Mouse (Mus musculus) kidney, embryonic 15.5 days (tissue): ENCODE measurements around the gene Slc26a6. TPM values are rescaled to one million over a fixed set of nuclear protein-coding genes. Genes with fewer than 3 reads are reported as not detected.

Source experiments
- ATAC-seq: fragments of 200-750 bp; cut with Nextera tagmentation; replicated peaks from 2 replicates; pipeline ENCODE4 v1.8.0; 2017; ENCODE audit warnings: moderate TSS enrichment; ENCODE audit not compliant: low FRiP score
- H3K27ac ChIP-seq: fragments of 300-500 bp; sonication (generic); 2 replicates; pipeline ENCODE4 v1.5.1; 2015; ENCODE audit warnings: mild to moderate bottlenecking, inconsistent platforms
- H3K27me3 ChIP-seq: fragments of 300-500 bp; sonication (generic); 2 replicates; pipeline ENCODE4 v1.6.1; 2015; ENCODE audit warnings: inconsistent platforms
- H3K36me3 ChIP-seq: fragments of 300-500 bp; sonication (generic); 2 replicates; pipeline ENCODE4 v1.6.1; 2015; ENCODE audit warnings: inconsistent platforms
- H3K4me1 ChIP-seq: fragments of 300-500 bp; sonication (generic); 2 replicates; pipeline ENCODE4 v1.6.1; 2015; ENCODE audit warnings: inconsistent platforms
- H3K4me2 ChIP-seq: fragments of 300-500 bp; sonication (generic); 2 replicates; pipeline ENCODE4 v1.6.1; 2015; ENCODE audit warnings: moderate library complexity, mild to moderate bottlenecking, inconsistent platforms
- H3K4me3 ChIP-seq: fragments of 300-500 bp; sonication (generic); replicated peaks from 2 replicates; pipeline ENCODE4 v1.5.1; 2015; ENCODE audit warnings: mild to moderate bottlenecking, inconsistent platforms
- H3K9ac ChIP-seq: fragments of 300-500 bp; sonication (generic); 2 replicates; pipeline ENCODE4 v1.6.1; 2015; ENCODE audit warnings: mild to moderate bottlenecking, inconsistent platforms
- H3K9me3 ChIP-seq: fragments of 300-500 bp; sonication (generic); replicated peaks from 2 replicates; pipeline ENCODE4 v1.6.1; 2016; ENCODE audit warnings: inconsistent platforms
- WGBS: fragments of 180-500 bp; shearing (Covaris S2); methylation state at CpG from one replicate; pipeline ENCODE4 v1.1.7; 2015; ENCODE audit warnings: mixed read lengths; 5-methylcytosine and 5-hydroxymethylcytosine counted together
- polyA plus RNA-seq: library from polyadenylated mRNA; unstranded; fragments of >200 nt; fragmentation: Nextera tagmentation; extraction: Ambion mirVana; gene quantifications from 2 replicates; pipeline ENCODE4 v1.2.1, GENCODE M21; 2015

Slc26a6 gene
- 11.3 and 15.2 TPM in 2 replicates for polyA plus RNA-seq

DNA sequence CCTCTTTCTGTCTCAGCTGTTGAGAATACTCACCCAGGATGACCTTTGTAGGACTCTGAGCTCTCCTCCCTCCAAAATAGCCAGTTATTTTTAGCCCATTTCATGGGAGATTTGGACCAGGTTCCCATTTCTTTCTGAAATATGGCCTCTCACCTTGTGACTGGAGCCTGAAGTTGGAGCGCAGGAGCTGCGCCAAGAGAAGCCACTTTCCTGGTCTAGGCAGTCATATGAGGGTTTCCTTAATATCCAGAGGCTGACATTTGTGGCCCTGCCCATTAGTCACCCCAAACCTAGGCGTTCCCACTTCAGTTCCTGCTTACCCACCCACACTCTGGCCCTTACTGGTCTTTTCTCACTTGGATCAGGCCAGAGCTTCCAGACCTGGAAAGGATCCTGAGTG is at the start of gene Slc26a6:
Gene Slc26a6, plus strand, starts transcription at position 308 of the 400 bp plus-strand sequence.
- peak within 1 kb of the TSS; percentile 77 for H3K4me3 ChIP-seq
- peaks cover 18% of the 10 kb centered on the region for H3K36me3 ChIP-seq
- WGBS = 89% methylated on average over 3 of the region's 3 CpGs
- ATAC-seq = no peak
- H3K9me3 ChIP-seq = no peaks in the 10 kb centered on the region
- H3K27me3 ChIP-seq = no peaks in the 10 kb centered on the region
- H3K9ac ChIP-seq = peak within 1 kb of the TSS; percentile 62
- H3K4me2 ChIP-seq = peak within 1 kb of the TSS; percentile 91
- peak within 1 kb of the TSS; percentile 90 for H3K27ac ChIP-seq
- peaks cover 21% of the 10 kb centered on the region for H3K4me1 ChIP-seq

DNA sequence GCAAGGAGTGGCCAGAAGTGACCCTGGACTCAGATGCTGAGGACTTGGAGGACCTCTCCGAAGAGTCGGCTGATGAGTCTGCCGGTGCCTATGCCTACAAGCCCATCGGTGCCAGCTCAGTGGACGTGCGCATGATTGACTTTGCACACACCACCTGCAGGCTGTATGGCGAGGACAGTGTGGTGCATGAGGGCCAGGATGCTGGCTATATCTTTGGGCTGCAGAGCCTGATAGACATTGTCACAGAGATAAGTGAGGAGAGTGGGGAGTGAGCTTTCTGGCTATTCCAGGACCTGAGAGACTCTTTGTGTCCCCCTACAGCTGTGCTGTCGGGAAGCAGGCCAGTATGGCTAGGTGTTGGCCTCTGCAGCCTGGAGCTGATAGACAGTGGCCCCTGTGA is 47.3 kb upstream of the Slc26a6 start:
- Histone ChIP-seq H3K36me3 (peaks cover 71% of the 10 kb centered on the region), H3K9ac (no peak overlapping the region), H3K4me2 (no peak overlapping the region), H3K4me1 (peaks cover 21% of the 10 kb centered on the region), H3K9me3 (no peaks in the 10 kb centered on the region), H3K27ac (no peak overlapping the region), H3K4me3 (no peak overlapping the region), H3K27me3 (no peaks in the 10 kb centered on the region)
- 85% methylated on average over 8 of the region's 8 CpGs for WGBS
- ATAC-seq = no peak

DNA sequence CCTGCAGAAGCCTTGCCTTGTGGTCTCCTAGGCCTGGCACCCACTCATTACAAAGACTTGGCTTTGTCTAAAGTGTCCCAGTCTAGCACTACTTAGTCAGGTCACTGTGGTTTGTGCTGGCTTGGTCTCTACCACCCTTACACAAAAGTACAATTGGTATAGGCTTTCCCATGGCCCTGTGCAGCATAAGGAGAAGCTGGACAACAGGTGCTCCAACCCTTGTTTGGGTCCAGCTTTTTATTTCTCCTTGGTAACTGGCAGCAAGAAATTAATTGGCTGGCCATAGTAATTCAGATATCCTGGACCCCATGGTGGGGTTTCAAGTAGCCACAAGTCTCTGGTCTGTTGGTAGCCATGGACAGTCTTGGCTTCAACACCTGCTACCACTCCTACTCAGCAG is 46.7 kb upstream of the Slc26a6 start:
- no peak for ATAC-seq
- Histone ChIP-seq H3K27ac (no peak overlapping the region), H3K9me3 (no peaks in the 10 kb centered on the region), H3K36me3 (peaks cover 70% of the 10 kb centered on the region), H3K4me3 (no peak overlapping the region), H3K9ac (no peak overlapping the region), H3K27me3 (no peaks in the 10 kb centered on the region), H3K4me1 (peaks cover 21% of the 10 kb centered on the region), H3K4me2 (no peak overlapping the region)

DNA sequence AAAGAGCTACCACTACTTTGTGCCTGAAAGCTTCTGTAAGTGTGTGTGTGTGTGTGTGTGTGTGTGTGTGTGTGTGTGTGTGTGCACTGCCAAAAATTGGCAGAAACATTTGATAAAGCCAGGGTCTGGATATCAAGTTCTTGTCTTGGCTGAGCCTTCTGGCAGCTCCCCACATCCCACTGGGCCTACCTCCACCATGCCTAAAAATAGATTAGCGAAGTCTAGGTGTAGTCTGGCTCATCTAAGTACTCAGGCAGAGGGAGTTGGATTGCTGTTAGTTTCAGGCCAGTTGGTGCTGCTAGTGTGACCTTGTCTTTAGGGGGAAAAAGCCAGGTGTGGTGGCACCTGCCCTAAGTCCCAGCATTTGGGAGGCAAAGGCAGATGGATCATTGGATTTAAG is 46.3 kb upstream of the Slc26a6 start:
- Histone ChIP-seq H3K4me3 (no peak overlapping the region), H3K27ac (no peak overlapping the region), H3K9me3 (no peaks in the 10 kb centered on the region), H3K27me3 (no peaks in the 10 kb centered on the region), H3K4me2 (no peak overlapping the region), H3K9ac (no peak overlapping the region), H3K36me3 (peaks cover 70% of the 10 kb centered on the region), H3K4me1 (peaks cover 21% of the 10 kb centered on the region)
- 87% methylated on average over 1 of the region's 1 CpGs for WGBS
- no peak for ATAC-seq

DNA sequence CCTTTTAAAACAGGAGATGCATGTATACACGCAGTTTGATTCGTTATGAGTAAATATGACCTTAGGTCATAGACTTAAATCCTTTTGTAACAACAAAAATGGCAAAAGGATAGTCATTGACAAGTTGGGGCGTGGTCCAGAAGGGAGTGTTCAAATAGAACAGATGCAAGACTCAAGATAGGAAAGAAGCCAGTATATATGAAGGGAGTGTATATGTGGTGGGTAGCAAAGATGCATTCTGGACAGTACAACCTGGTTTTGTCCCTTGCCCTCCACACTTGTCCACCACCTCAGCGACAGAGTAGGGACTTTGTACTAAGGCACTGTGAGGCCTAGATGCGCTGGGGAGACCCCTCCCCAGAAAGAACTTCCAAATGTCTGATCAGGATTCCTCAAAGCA is 45.4 kb upstream of the Slc26a6 start:
- peaks cover 70% of the 10 kb centered on the region for H3K36me3 ChIP-seq
- no peaks in the 10 kb centered on the region for H3K9me3 ChIP-seq
- 0 out of 2 replicates have a peak overlapping the region, but pooled peaks have one; percentile 26 for H3K9ac ChIP-seq
- peak; percentile 23 for ATAC-seq
- 76% methylated on average over 5 of the region's 5 CpGs for WGBS
- peak overlapping the region; percentile 88 for H3K4me3 ChIP-seq
- H3K4me2 ChIP-seq = peak overlapping the region; percentile 92
- H3K27me3 ChIP-seq = no peaks in the 10 kb centered on the region
- H3K27ac ChIP-seq = 0 out of 2 replicates have a peak overlapping the region, but pooled peaks have one; percentile 45
- H3K4me1 ChIP-seq = peaks cover 21% of the 10 kb centered on the region

DNA sequence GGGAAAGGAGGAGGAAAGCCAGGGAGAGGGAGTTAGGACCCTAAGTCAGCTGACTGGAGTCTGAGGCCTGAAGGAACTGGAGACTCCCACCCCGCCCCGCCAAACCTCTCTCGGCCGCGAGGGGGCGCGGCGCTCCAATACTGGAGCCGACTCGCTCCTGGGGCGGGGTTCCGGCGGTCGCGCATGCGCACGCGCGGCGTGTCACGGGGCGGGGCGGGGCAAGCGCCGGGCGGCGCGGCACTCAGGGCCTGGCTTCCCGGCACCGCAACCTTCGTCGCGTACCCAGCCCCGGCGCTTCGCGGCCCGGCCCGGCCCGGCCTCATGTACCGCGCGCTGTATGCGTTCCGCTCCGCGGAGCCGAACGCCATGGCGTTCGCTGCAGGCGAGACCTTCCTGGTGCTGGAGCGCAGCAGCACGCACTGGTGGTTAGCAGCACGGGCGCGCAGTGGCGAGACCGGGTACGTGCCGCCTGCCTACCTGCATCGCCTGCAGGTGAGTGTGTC is 44.9 kb upstream of the Slc26a6 start, which contains the start of gene Nckipsd:
Gene Nckipsd, plus strand, starts transcription at position 206 of the 503 bp plus-strand sequence.
- H3K36me3 ChIP-seq = peaks cover 71% of the 10 kb centered on the region
- 0 out of 2 replicates have a peak within 1 kb of the TSS, but pooled peaks have one; percentile 58 for H3K27ac ChIP-seq
- H3K9me3 ChIP-seq = no peaks in the 10 kb centered on the region
- H3K4me2 ChIP-seq = peak within 1 kb of the TSS; percentile 92
- ATAC-seq = peak; percentile 90
- peak within 1 kb of the TSS; percentile 93 for H3K9ac ChIP-seq
- no peaks in the 10 kb centered on the region for H3K27me3 ChIP-seq
- H3K4me3 ChIP-seq = peak within 1 kb of the TSS; percentile 88
- H3K4me1 ChIP-seq = peaks cover 21% of the 10 kb centered on the region
- under 1% methylated on average over 62 of the region's 62 CpGs for WGBS

DNA sequence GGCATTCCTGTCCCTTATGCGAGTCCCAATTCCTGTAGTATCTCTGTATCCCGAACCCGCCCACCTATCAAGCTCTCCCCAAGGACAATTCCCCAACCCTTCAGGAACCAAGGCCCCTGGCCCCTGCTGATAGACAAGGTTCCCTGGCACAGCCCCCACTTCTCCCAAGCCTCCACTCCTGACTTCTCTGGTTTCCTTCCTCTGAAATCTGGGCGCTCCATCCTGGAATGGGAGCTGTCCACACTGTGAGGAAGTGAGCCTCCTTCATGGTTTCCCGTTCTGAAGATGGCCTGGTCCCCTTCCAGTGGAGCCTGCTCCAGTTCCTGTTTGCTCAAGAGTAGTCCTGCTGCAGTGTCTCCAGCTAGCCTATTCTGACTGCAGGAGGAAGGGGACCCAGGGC is 43.9 kb upstream of the Slc26a6 start:
- no peak for ATAC-seq
- Histone ChIP-seq H3K36me3 (peaks cover 71% of the 10 kb centered on the region), H3K4me2 (peak overlapping the region; percentile 92), H3K27ac (0 out of 2 replicates have a peak overlapping the region, but pooled peaks have one; percentile 18), H3K4me3 (peak overlapping the region; percentile 88), H3K9ac (peak overlapping the region; percentile 93), H3K9me3 (no peaks in the 10 kb centered on the region), H3K27me3 (no peaks in the 10 kb centered on the region), H3K4me1 (peaks cover 21% of the 10 kb centered on the region)
- 52% methylated on average over 5 of the region's 5 CpGs for WGBS

DNA sequence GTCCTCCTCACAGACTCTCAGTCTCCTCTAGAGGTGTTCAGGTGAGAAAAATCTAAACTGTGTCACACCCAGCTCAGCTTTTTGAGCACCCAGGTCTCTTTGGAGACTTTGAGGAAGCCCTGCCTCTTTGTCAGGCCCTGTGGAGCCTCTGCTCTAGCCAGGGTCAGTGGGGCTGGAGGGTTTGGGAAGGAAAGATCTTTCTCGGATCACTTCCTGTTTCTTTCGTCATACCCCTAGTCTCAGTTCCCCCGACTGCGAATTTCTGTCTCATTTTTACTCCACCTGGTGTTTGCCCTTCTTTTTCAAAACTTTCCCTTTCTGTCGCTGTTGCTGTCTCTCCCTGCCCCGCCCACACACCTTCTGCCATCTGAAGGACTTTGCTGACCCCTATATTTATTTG is 43.4 kb upstream of the Slc26a6 start:
- H3K27me3 ChIP-seq = no peaks in the 10 kb centered on the region
- H3K4me1 ChIP-seq = peaks cover 21% of the 10 kb centered on the region
- ATAC-seq = no peak
- no peak overlapping the region; the same call in 1 of the 2 replicates for H3K9ac ChIP-seq
- no peaks in the 10 kb centered on the region for H3K9me3 ChIP-seq
- peak overlapping the region; percentile 88 for H3K4me3 ChIP-seq
- H3K36me3 ChIP-seq = peaks cover 71% of the 10 kb centered on the region
- H3K27ac ChIP-seq = 0 out of 2 replicates have a peak overlapping the region, but pooled peaks have one; percentile 18
- WGBS = 64% methylated on average over 6 of the region's 6 CpGs
- H3K4me2 ChIP-seq = peak overlapping the region; percentile 92; the same call in 1 of the 2 replicates

DNA sequence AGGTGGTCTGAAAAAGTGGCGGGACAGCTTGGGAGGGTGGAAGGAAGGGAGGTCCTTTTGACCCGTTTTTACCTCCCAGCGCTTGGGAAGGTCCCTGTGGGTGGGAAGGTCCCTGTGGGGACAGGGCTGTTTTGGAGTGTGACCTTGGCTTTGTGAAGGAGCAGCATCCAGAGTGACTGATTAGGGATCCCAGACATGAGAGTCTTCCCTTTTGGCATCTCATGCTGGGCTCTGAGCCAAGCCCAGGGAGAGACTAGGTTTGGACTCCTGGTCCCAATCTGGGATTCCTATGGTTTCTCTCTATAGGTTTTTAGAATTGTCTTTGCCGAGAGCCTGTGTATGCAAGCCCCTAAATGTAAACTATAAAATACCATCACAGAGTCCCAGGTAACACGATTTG is 42.6 kb upstream of the Slc26a6 start:
- ATAC-seq = no peak
- Histone ChIP-seq H3K9ac (no peak overlapping the region), H3K4me3 (no peak overlapping the region), H3K27ac (no peak overlapping the region), H3K4me1 (peaks cover 21% of the 10 kb centered on the region), H3K9me3 (no peaks in the 10 kb centered on the region), H3K4me2 (no peak overlapping the region), H3K27me3 (no peaks in the 10 kb centered on the region), H3K36me3 (peaks cover 71% of the 10 kb centered on the region)
- WGBS = 81% methylated on average over 5 of the region's 5 CpGs

DNA sequence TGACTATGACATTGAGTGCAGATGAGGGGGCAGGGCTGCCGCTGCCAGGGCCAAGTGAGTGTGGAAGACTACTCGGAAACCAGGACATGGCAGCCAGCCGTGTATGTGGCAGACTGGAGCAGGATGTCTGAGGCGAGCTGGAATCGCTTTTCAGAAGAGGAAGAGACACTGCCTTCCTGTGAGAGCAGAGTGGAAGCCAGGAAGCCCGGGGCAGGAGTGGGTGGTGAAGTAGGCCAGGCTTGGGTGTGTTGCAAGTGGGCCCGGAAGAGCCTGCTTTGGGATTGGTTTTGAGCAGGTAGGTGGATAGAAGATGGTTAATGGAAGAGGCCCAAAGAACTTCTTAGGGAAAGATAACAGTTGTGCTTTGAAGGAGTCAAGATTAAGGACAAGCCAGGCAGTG is 37.5 kb upstream of the Slc26a6 start:
- Histone ChIP-seq H3K4me3 (no peak overlapping the region), H3K9me3 (no peaks in the 10 kb centered on the region), H3K27ac (no peak overlapping the region), H3K27me3 (no peaks in the 10 kb centered on the region), H3K4me1 (no peaks in the 10 kb centered on the region), H3K9ac (no peak overlapping the region), H3K36me3 (peaks cover 76% of the 10 kb centered on the region), H3K4me2 (no peak overlapping the region)
- no peak for ATAC-seq
- WGBS = 83% methylated on average over 7 of the region's 7 CpGs

DNA sequence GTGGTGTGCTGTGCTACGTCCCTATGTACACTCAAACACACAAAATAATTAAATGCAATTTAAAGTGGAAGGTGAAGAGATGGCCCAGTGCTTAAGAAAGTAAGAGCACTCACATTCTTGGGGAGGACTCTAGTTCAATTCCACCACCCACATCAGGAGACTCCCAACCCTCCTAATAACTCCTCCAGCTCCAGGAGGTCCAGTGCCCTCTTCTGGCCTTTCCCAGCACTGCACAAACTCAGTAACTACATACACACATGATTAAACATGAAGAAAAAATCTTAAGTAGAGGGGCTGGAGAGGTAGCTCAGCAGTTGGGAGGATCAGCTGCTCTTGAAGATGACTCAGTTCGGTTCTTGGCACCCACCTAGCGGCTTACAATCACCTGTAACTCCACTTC is 33.6 kb upstream of the Slc26a6 start:
- WGBS = 69% methylated on average over 3 of the region's 3 CpGs
- Histone ChIP-seq H3K4me2 (no peak overlapping the region), H3K27me3 (peaks cover 21% of the 10 kb centered on the region), H3K9ac (no peak overlapping the region), H3K4me1 (no peaks in the 10 kb centered on the region), H3K9me3 (no peaks in the 10 kb centered on the region), H3K36me3 (peaks cover 39% of the 10 kb centered on the region), H3K4me3 (no peak overlapping the region), H3K27ac (no peak overlapping the region)
- ATAC-seq = no peak

DNA sequence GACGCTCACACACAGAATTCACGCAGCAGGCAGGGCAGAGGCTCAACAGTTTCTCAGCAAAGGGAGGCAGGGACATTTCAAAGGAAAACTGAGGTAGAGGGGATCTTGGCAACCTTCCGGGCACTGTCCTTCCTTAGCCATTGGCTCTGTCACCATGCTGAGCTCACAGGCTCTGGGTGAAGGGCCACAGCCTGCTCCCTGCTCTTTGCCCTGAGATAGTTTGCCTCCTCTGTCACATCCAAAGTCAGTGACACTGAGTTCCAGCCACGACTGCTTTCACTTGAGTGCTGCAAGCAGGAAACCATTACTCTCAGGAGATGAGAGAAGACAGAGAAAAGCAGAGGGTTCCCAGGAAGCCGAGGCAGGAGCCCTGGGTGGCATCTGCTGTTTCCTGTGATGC is 33.0 kb upstream of the Slc26a6 start:
- peaks cover 27% of the 10 kb centered on the region for H3K27me3 ChIP-seq
- H3K4me2 ChIP-seq = no peak overlapping the region
- no peak for ATAC-seq
- H3K9ac ChIP-seq = no peak overlapping the region
- no peak overlapping the region for H3K27ac ChIP-seq
- H3K9me3 ChIP-seq = no peaks in the 10 kb centered on the region
- 60% methylated on average over 5 of the region's 5 CpGs for WGBS
- peaks cover under 1% of the 10 kb centered on the region for H3K4me1 ChIP-seq
- peaks cover 33% of the 10 kb centered on the region for H3K36me3 ChIP-seq
- H3K4me3 ChIP-seq = no peak overlapping the region
